In genomic region chr9:78880643-78881306, GRCm38 (mm10) we compare ENCODE assay signal across 11 mouse cellular contexts.
DNase-seq lines count a peak whose midpoint lies in the region; ATAC-seq lines count a peak whose summit lies in the region.
"Had no signal": no experiment of that assay in that cellular context is flagged by ENCODE, and none has a peak within 500 bp of the region (broad histone marks: within the 10 kb centered on the region; RNA-seq: fewer than 3 reads in every experiment).

No protein-coding gene starts in this region.

- no peak overlapping the region for H3K4me3 ChIP-seq in neural tube, embryonic 11.5 days (ENCODE audit: low read depth, low read length)
- H3K4me3 ChIP-seq in neural tube, embryonic 15.5 days (replicated peaks): no peak overlapping the region
- H3K4me3 ChIP-seq in forebrain, embryonic 13.5 days: no peak overlapping the region
- H3K4me3 ChIP-seq in limb, embryonic 10.5 days: no peak overlapping the region
- H3K4me3 ChIP-seq in neural tube, embryonic 13.5 days: no peak overlapping the region

- WGBS in neural tube, embryonic 11.5 days: 34% methylated on average over 4 of the region's 4 CpGs
- 24% methylated on average over 4 of the region's 4 CpGs for WGBS in neural tube, embryonic 15.5 days
- WGBS in forebrain, embryonic 13.5 days: 3% methylated on average over 4 of the region's 4 CpGs
- WGBS in limb, embryonic 10.5 days: 78% methylated on average over 4 of the region's 4 CpGs
- 22% methylated on average over 4 of the region's 4 CpGs for WGBS in neural tube, embryonic 13.5 days

- H3K4me1 ChIP-seq in neural tube, embryonic 11.5 days (ENCODE audit: control insufficient read depth, insufficient read depth, low read length): 0 out of 2 replicates have a peak, but pooled peaks cover 4% of the 10 kb centered on the region
- 0 out of 2 replicates have a peak, but pooled peaks cover 3% of the 10 kb centered on the region for H3K4me1 ChIP-seq in neural tube, embryonic 15.5 days
- peaks cover 24% of the 10 kb centered on the region for H3K4me1 ChIP-seq in forebrain, embryonic 13.5 days
- peaks cover 12% of the 10 kb centered on the region for H3K4me1 ChIP-seq in limb, embryonic 10.5 days
- H3K4me1 ChIP-seq in neural tube, embryonic 13.5 days (replicated peaks): peaks cover 17% of the 10 kb centered on the region

- H3K9me3 ChIP-seq in neural tube, embryonic 11.5 days (ENCODE audit: control insufficient read depth, low read length): no peaks in the 10 kb centered on the region
- no peaks in the 10 kb centered on the region for H3K9me3 ChIP-seq in neural tube, embryonic 15.5 days (replicated peaks)
- H3K9me3 ChIP-seq in forebrain, embryonic 13.5 days (replicated peaks): no peaks in the 10 kb centered on the region
- H3K9me3 ChIP-seq in limb, embryonic 10.5 days (replicated peaks): no peaks in the 10 kb centered on the region
- H3K9me3 ChIP-seq in neural tube, embryonic 13.5 days: no peaks in the 10 kb centered on the region

- peak overlapping the region; percentile 45 for H3K27ac ChIP-seq in neural tube, embryonic 11.5 days (ENCODE audit: low read depth, low read length)
- H3K27ac ChIP-seq in neural tube, embryonic 15.5 days (replicated peaks): no peak overlapping the region
- H3K27ac ChIP-seq in forebrain, embryonic 13.5 days: peak overlapping the region; percentile 84
- peak overlapping the region; percentile 15; the same call in 1 of the 2 replicates for H3K27ac ChIP-seq in limb, embryonic 10.5 days
- H3K27ac ChIP-seq in neural tube, embryonic 13.5 days (replicated peaks): 0 out of 2 replicates have a peak overlapping the region, but pooled peaks have one; percentile 0

- no peaks in the 10 kb centered on the region for H3K36me3 ChIP-seq in neural tube, embryonic 11.5 days (ENCODE audit: control insufficient read depth, insufficient read depth, low read length)
- H3K36me3 ChIP-seq in neural tube, embryonic 15.5 days: no peaks in the 10 kb centered on the region
- no peaks in the 10 kb centered on the region for H3K36me3 ChIP-seq in forebrain, embryonic 13.5 days (ENCODE audit: poor library complexity, severe bottlenecking)
- H3K36me3 ChIP-seq in limb, embryonic 10.5 days: no peaks in the 10 kb centered on the region
- no peaks in the 10 kb centered on the region for H3K36me3 ChIP-seq in neural tube, embryonic 13.5 days

- no peak overlapping the region for H3K9ac ChIP-seq in neural tube, embryonic 11.5 days (ENCODE audit: low read length)
- H3K9ac ChIP-seq in neural tube, embryonic 15.5 days (replicated peaks): no peak overlapping the region
- no peak overlapping the region for H3K9ac ChIP-seq in forebrain, embryonic 13.5 days
- H3K9ac ChIP-seq in neural tube, embryonic 13.5 days: no peak overlapping the region

- peak; percentile 40 for ATAC-seq in neural tube, embryonic 11.5 days (ENCODE audit: insufficient read depth, low FRiP score, low TSS enrichment)
- no peak for ATAC-seq in neural tube, embryonic 15.5 days (ENCODE audit: low FRiP score)
- peak; percentile 64 for ATAC-seq in forebrain, embryonic 13.5 days
- peak; percentile 23 for ATAC-seq in neural tube, embryonic 13.5 days (ENCODE audit: low read depth)

- H3K4me2 ChIP-seq in neural tube, embryonic 11.5 days (ENCODE audit: low read depth): no peak overlapping the region
- no peak overlapping the region for H3K4me2 ChIP-seq in neural tube, embryonic 15.5 days
- no peak overlapping the region for H3K4me2 ChIP-seq in forebrain, embryonic 13.5 days
- H3K4me2 ChIP-seq in neural tube, embryonic 13.5 days: no peak overlapping the region

- no peaks in the 10 kb centered on the region for H3K27me3 ChIP-seq in neural tube, embryonic 11.5 days (ENCODE audit: control insufficient read depth, insufficient read depth, low read length)
- H3K27me3 ChIP-seq in neural tube, embryonic 15.5 days (replicated peaks): no peaks in the 10 kb centered on the region
- H3K27me3 ChIP-seq in forebrain, embryonic 13.5 days: no peaks in the 10 kb centered on the region
- H3K27me3 ChIP-seq in limb, embryonic 10.5 days (ENCODE audit: low read depth, poor library complexity, severe bottlenecking): no peaks in the 10 kb centered on the region
- H3K27me3 ChIP-seq in neural tube, embryonic 13.5 days: no peaks in the 10 kb centered on the region

- DNase-seq in neural tube, embryonic 11.5 days (ENCODE audit: low spot score): no peak
- no peak for DNase-seq in limb, embryonic 10.5 days (ENCODE audit: low spot score)
- no peak for DNase-seq in cerebellum, adult 18-20 months
- no peak for DNase-seq in urinary bladder, postnatal 14 days (ENCODE audit: low spot score)
- no peak for DNase-seq in B cell, adult 2 months
- DNase-seq: adrenal gland, postnatal 25 days; kidney, postnatal 25 days; thymus, postnatal 4 days had no signal
